Mouse (Mus musculus): Measurements from ENCODE around the gene Lcn2. TPM values are rescaled to one million over a fixed set of nuclear protein-coding genes. Genes with fewer than 3 reads are reported as not detected.
A peak's percentile ranks its signal among the peaks of the same experiment; 100 is the strongest.

The Lcn2 gene
- polyA plus RNA-seq, 1 experiment from 2014 or later: 1.2 TPM

- peak overlapping the region; percentile 95 for H3K4me3 ChIP-seq (ENCODE audit: low read depth, low read length)
- no peaks in the 10 kb centered on the region for H3K27me3 ChIP-seq (ENCODE audit: control insufficient read depth, insufficient read depth, low read depth, low read length)
- H3K4me1 ChIP-seq (ENCODE audit: control insufficient read depth, insufficient read depth, low read length): peaks cover 15% of the 10 kb centered on the region
- no peaks in the 10 kb centered on the region for H3K9me3 ChIP-seq (replicated peaks; ENCODE audit: control insufficient read depth, low read length, poor library complexity, severe bottlenecking)
- H3K9ac ChIP-seq (ENCODE audit: low read depth, low read length): peak overlapping the region; percentile 94
- WGBS: 1% methylated on average over 15 of the region's 15 CpGs
- no peak for ATAC-seq
- peak overlapping the region; percentile 91 for H3K4me2 ChIP-seq (ENCODE audit: low read length)
- peak overlapping the region; percentile 96 for H3K27ac ChIP-seq (ENCODE audit: low read length)
- H3K36me3 ChIP-seq (ENCODE audit: control insufficient read depth, insufficient read depth, low read length): peaks cover 7% of the 10 kb centered on the region; the same call in 1 of the 2 replicates
These were observed 8.6 kb upstream of the Lcn2 start for GRCm38 (mm10) chr2:32396695-32397094.

- Histone ChIP-seq H3K9ac (ENCODE audit: low read depth, low read length) (peak overlapping the region; percentile 94), H3K4me3 (ENCODE audit: low read depth, low read length) (peak overlapping the region; percentile 95), H3K27ac (ENCODE audit: low read length) (peak overlapping the region; percentile 96), H3K4me2 (ENCODE audit: low read length) (peak overlapping the region; percentile 91), H3K9me3 (replicated peaks; ENCODE audit: control insufficient read depth, low read length, poor library complexity, severe bottlenecking) (no peaks in the 10 kb centered on the region), H3K27me3 (ENCODE audit: control insufficient read depth, insufficient read depth, low read depth, low read length) (no peaks in the 10 kb centered on the region), H3K36me3 (ENCODE audit: control insufficient read depth, insufficient read depth, low read length) (peaks cover 2% of the 10 kb centered on the region; the same call in 1 of the 2 replicates), H3K4me1 (ENCODE audit: control insufficient read depth, insufficient read depth, low read length) (peaks cover 15% of the 10 kb centered on the region)
- peak; percentile 97 for ATAC-seq
- WGBS: 0% methylated on average over 57 of the region's 59 CpGs
These were observed 8.0 kb upstream of the Lcn2 start for GRCm38 (mm10) chr2:32395946-32396621.

- Histone ChIP-seq H3K4me1 (ENCODE audit: control insufficient read depth, insufficient read depth, low read length) (peaks cover 15% of the 10 kb centered on the region), H3K4me3 (ENCODE audit: low read depth, low read length) (peak within 1 kb of the TSS; percentile 95), H3K4me2 (ENCODE audit: low read length) (peak within 1 kb of the TSS; percentile 91), H3K9ac (ENCODE audit: low read depth, low read length) (peak within 1 kb of the TSS; percentile 94), H3K9me3 (replicated peaks; ENCODE audit: control insufficient read depth, low read length, poor library complexity, severe bottlenecking) (no peaks in the 10 kb centered on the region), H3K36me3 (ENCODE audit: control insufficient read depth, insufficient read depth, low read length) (no peaks in the 10 kb centered on the region), H3K27ac (ENCODE audit: low read length) (peak within 1 kb of the TSS; percentile 96), H3K27me3 (ENCODE audit: control insufficient read depth, insufficient read depth, low read depth, low read length) (no peaks in the 10 kb centered on the region)
- WGBS: 1% methylated on average over 31 of the region's 31 CpGs
- ATAC-seq: peak; percentile 92
These were observed 7.5 kb upstream of the Lcn2 start, which contains the start of gene Ptges2 for GRCm38 (mm10) chr2:32395484-32395945. Gene Ptges2, plus strand, starts transcription at chr2:32395896.

GRCm38 (mm10) chr2:32394973-32395372, 6.9 kb upstream of the Lcn2 start:
- peak overlapping the region; percentile 96 for H3K27ac ChIP-seq (ENCODE audit: low read length)
- no peaks in the 10 kb centered on the region for H3K36me3 ChIP-seq (ENCODE audit: control insufficient read depth, insufficient read depth, low read length)
- H3K4me2 ChIP-seq (ENCODE audit: low read length): peak overlapping the region; percentile 91
- peak overlapping the region; percentile 95 for H3K4me3 ChIP-seq (ENCODE audit: low read depth, low read length)
- no peaks in the 10 kb centered on the region for H3K9me3 ChIP-seq (replicated peaks; ENCODE audit: control insufficient read depth, low read length, poor library complexity, severe bottlenecking)
- 4% methylated on average over 8 of the region's 8 CpGs for WGBS
- ATAC-seq: no peak
- H3K9ac ChIP-seq (ENCODE audit: low read depth, low read length): peak overlapping the region; percentile 94
- H3K4me1 ChIP-seq (ENCODE audit: control insufficient read depth, insufficient read depth, low read length): peaks cover 15% of the 10 kb centered on the region
- no peaks in the 10 kb centered on the region for H3K27me3 ChIP-seq (ENCODE audit: control insufficient read depth, insufficient read depth, low read depth, low read length)

- no peak overlapping the region for H3K27ac ChIP-seq (ENCODE audit: low read length)
- ATAC-seq: no peak
- no peak overlapping the region for H3K4me2 ChIP-seq (ENCODE audit: low read length)
- WGBS: 87% methylated on average over 5 of the region's 5 CpGs
- H3K4me1 ChIP-seq (ENCODE audit: control insufficient read depth, insufficient read depth, low read length): peaks cover 8% of the 10 kb centered on the region
- no peak overlapping the region for H3K9ac ChIP-seq (ENCODE audit: low read depth, low read length)
- H3K36me3 ChIP-seq (ENCODE audit: control insufficient read depth, insufficient read depth, low read length): no peaks in the 10 kb centered on the region
- no peaks in the 10 kb centered on the region for H3K27me3 ChIP-seq (ENCODE audit: control insufficient read depth, insufficient read depth, low read depth, low read length)
- no peak overlapping the region for H3K4me3 ChIP-seq (ENCODE audit: low read depth, low read length)
- no peaks in the 10 kb centered on the region for H3K9me3 ChIP-seq (replicated peaks; ENCODE audit: control insufficient read depth, low read length, poor library complexity, severe bottlenecking)
These were observed 4.0 kb upstream of the Lcn2 start for GRCm38 (mm10) chr2:32392063-32392462.

- H3K9me3 ChIP-seq (replicated peaks; ENCODE audit: control insufficient read depth, low read length, poor library complexity, severe bottlenecking): no peaks in the 10 kb centered on the region
- H3K4me2 ChIP-seq (ENCODE audit: low read length): no peak overlapping the region
- no peaks in the 10 kb centered on the region for H3K36me3 ChIP-seq (ENCODE audit: control insufficient read depth, insufficient read depth, low read length)
- peaks cover 4% of the 10 kb centered on the region; the same call in 1 of the 2 replicates for H3K4me1 ChIP-seq (ENCODE audit: control insufficient read depth, insufficient read depth, low read length)
- H3K9ac ChIP-seq (ENCODE audit: low read depth, low read length): no peak overlapping the region
- H3K27ac ChIP-seq (ENCODE audit: low read length): no peak overlapping the region
- H3K4me3 ChIP-seq (ENCODE audit: low read depth, low read length): no peak overlapping the region
- no peak for ATAC-seq
- 67% methylated on average over 8 of the region's 8 CpGs for WGBS
- H3K27me3 ChIP-seq (ENCODE audit: control insufficient read depth, insufficient read depth, low read depth, low read length): no peaks in the 10 kb centered on the region
These were observed 2.8 kb upstream of the Lcn2 start for GRCm38 (mm10) chr2:32390871-32391270.

- no peak for ATAC-seq
- 85% methylated on average over 2 of the region's 2 CpGs for WGBS
- H3K27ac ChIP-seq (ENCODE audit: low read length): no peak overlapping the region
- H3K4me1 ChIP-seq (ENCODE audit: control insufficient read depth, insufficient read depth, low read length): no peaks in the 10 kb centered on the region
- no peak overlapping the region for H3K4me2 ChIP-seq (ENCODE audit: low read length)
- no peaks in the 10 kb centered on the region for H3K27me3 ChIP-seq (ENCODE audit: control insufficient read depth, insufficient read depth, low read depth, low read length)
- H3K4me3 ChIP-seq (ENCODE audit: low read depth, low read length): no peak overlapping the region
- H3K9ac ChIP-seq (ENCODE audit: low read depth, low read length): no peak overlapping the region
- H3K9me3 ChIP-seq (replicated peaks; ENCODE audit: control insufficient read depth, low read length, poor library complexity, severe bottlenecking): no peaks in the 10 kb centered on the region
- no peaks in the 10 kb centered on the region for H3K36me3 ChIP-seq (ENCODE audit: control insufficient read depth, insufficient read depth, low read length)
These were observed 1.1 kb upstream of the Lcn2 start for GRCm38 (mm10) chr2:32389157-32389556.

- H3K4me2 ChIP-seq (ENCODE audit: low read length): no peak overlapping the region
- 80% methylated on average over 2 of the region's 2 CpGs for WGBS
- H3K27me3 ChIP-seq (ENCODE audit: control insufficient read depth, insufficient read depth, low read depth, low read length): no peaks in the 10 kb centered on the region
- H3K9ac ChIP-seq (ENCODE audit: low read depth, low read length): no peak overlapping the region
- H3K4me3 ChIP-seq (ENCODE audit: low read depth, low read length): no peak overlapping the region
- peaks cover 14% of the 10 kb centered on the region for H3K36me3 ChIP-seq (ENCODE audit: control insufficient read depth, insufficient read depth, low read length)
- H3K27ac ChIP-seq (ENCODE audit: low read length): no peak overlapping the region
- no peaks in the 10 kb centered on the region for H3K9me3 ChIP-seq (replicated peaks; ENCODE audit: control insufficient read depth, low read length, poor library complexity, severe bottlenecking)
- H3K4me1 ChIP-seq (ENCODE audit: control insufficient read depth, insufficient read depth, low read length): peaks cover 10% of the 10 kb centered on the region
- ATAC-seq: no peak
These were observed 5.4 kb downstream of the Lcn2 start for GRCm38 (mm10) chr2:32382689-32383088.

GRCm38 (mm10) chr2:32381775-32382223, 6.3 kb downstream of the Lcn2 start, which contains the start of gene 1110008P14Rik:
Gene 1110008P14Rik, minus strand, starts transcription at chr2:32381938.
- peak within 1 kb of the TSS; percentile 75 for H3K4me3 ChIP-seq (ENCODE audit: low read depth, low read length)
- peak; percentile 87 for ATAC-seq
- no peaks in the 10 kb centered on the region for H3K27me3 ChIP-seq (ENCODE audit: control insufficient read depth, insufficient read depth, low read depth, low read length)
- H3K4me1 ChIP-seq (ENCODE audit: control insufficient read depth, insufficient read depth, low read length): peaks cover 10% of the 10 kb centered on the region
- peaks cover 20% of the 10 kb centered on the region for H3K36me3 ChIP-seq (ENCODE audit: control insufficient read depth, insufficient read depth, low read length)
- peak within 1 kb of the TSS; percentile 84 for H3K9ac ChIP-seq (ENCODE audit: low read depth, low read length)
- H3K9me3 ChIP-seq (replicated peaks; ENCODE audit: control insufficient read depth, low read length, poor library complexity, severe bottlenecking): no peaks in the 10 kb centered on the region
- WGBS: 0% methylated on average over 39 of the region's 47 CpGs
- peak within 1 kb of the TSS; percentile 97 for H3K4me2 ChIP-seq (ENCODE audit: low read length)
- peak within 1 kb of the TSS; percentile 60 for H3K27ac ChIP-seq (ENCODE audit: low read length)
